Mouse (Mus musculus): ENCODE measurements around the gene Nt5c2. TPM values are rescaled to one million over a fixed set of nuclear protein-coding genes. Genes with fewer than 3 reads are reported as not detected.

Nt5c2 gene
- total RNA-seq, 2 experiments from 2014 or later = 65.0 to 71.7 TPM

Other genes with a start within 250 kb of the Nt5c2 start
- not detected for gene Ina, start 455 bp downstream of the Nt5c2 start, total RNA-seq (2021)
- 1 to 10 TPM; 2.8 to 3.2 TPM for gene Pcgf6, start 35.8 kb upstream of the Nt5c2 start, total RNA-seq (2021)
- 1 to 10 TPM; 2.7 to 3.5 TPM for gene Taf5, start 52.6 kb upstream of the Nt5c2 start, total RNA-seq (2021)
- 1,000 to 10,000 TPM; 2,458 to 2,607 TPM for gene Usmg5, start 75.5 kb upstream of the Nt5c2 start, total RNA-seq (2021)
- 10 to 100 TPM; 10.5 to 11.0 TPM for gene Pdcd11, start 75.6 kb upstream of the Nt5c2 start, total RNA-seq (2021)
- 1 to 10 TPM; 3.4 to 3.9 TPM for gene Calhm2, start 123.1 kb upstream of the Nt5c2 start, total RNA-seq (2021)
- not detected for gene Calhm1, start 129.1 kb upstream of the Nt5c2 start, total RNA-seq (2021)
- not detected for gene Calhm3, start 142.6 kb upstream of the Nt5c2 start, total RNA-seq (2021)
- gene Neurl1a, start 163.7 kb upstream of the Nt5c2 start, total RNA-seq (2021) = 1 to 10 TPM; 1.0 to 1.1 TPM

Measured in heart, postnatal 25 days (tissue).